Mouse (Mus musculus) bone marrow macrophage, adult 2 months (primary cell): ENCODE measurements around the gene Fgfr2.

Source experiments
- CTCF ChIP-seq: IDR thresholded peaks from 2 replicates; pipeline ENCODE4 v1.5.1; 2012; ENCODE audit warnings: low read depth, mild to moderate bottlenecking, low read length, moderate library complexity
- POLR2A ChIP-seq: IDR thresholded peaks from 2 replicates; pipeline ENCODE4 v1.6.1; 2012; ENCODE audit warnings: mild to moderate bottlenecking, low read depth, low read length, borderline replicate concordance

GRCm38 (mm10) chr7:130519096-130520048, 2603.8 kb downstream of the Fgfr2 start:
- no peak for TF ChIP-seq POLR2A
- TF ChIP-seq CTCF = no peak
